Mouse (Mus musculus) CD4-positive, CD25-positive, alpha-beta regulatory T cell, adult 4 months (primary cell): ENCODE results near the gene Fibcd1. TPM values are rescaled to one million over a fixed set of nuclear protein-coding genes. Genes with fewer than 3 reads are reported as not detected.
A peak's percentile ranks its signal among the peaks of the same experiment; 100 is the strongest.

Experiments
- ATAC-seq: one replicate; pipeline ENCODE4 v1.8.0; 2017
- polyA plus RNA-seq, 2 experiments: library from polyadenylated mRNA; unstranded; fragments of 100-300 nt; shearing (Covaris generic); gene quantifications; one replicate each; pipeline ENCODE4 v1.2.1; 2017

The Fibcd1 gene
- polyA plus RNA-seq: under 1 TPM; 0.24 to 0.44 TPM

DNA sequence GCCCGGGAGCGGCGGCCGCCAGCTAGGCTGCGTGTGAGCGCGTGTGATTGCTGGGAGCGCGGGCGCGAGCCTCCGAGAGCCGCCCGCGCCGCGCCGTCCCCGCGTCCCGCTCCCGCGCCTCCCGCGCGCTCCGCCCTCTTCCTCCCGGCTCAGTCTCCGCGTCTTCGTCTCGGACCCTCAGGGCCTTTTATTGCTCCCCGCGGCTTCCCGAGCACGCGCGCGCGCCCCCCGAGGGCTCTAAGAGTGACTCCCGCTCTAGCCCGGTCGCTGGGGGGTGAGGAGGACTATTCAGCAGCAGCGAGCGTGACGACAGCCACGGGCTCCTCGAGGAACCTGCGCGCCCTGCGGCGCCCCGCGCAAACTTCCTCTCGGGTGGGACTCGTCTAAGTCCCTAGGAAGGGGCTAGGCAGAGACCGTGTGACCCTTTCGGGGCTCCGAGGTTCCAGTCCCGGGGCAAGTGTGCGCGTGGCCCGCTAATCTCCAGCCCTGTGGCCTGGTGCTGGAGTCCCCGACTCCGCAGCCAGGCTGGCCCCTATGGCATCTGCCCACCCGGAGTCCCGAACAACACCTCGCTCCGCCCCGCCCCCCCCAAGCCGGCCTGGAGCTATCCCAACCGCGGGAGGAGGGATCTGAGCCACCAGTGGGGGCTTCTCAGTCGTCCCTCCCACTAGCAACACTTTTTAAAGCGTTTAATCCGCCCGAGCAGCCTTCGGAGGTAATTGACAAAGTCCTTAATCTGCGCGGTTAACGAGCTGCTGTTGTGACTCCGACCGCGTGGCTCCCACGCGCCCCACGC lies at the start of gene Fibcd1:
Gene Fibcd1 (minus strand): TSS at position 110 of the 796 bp plus-strand sequence.
- ATAC-seq: peak; percentile 46

DNA sequence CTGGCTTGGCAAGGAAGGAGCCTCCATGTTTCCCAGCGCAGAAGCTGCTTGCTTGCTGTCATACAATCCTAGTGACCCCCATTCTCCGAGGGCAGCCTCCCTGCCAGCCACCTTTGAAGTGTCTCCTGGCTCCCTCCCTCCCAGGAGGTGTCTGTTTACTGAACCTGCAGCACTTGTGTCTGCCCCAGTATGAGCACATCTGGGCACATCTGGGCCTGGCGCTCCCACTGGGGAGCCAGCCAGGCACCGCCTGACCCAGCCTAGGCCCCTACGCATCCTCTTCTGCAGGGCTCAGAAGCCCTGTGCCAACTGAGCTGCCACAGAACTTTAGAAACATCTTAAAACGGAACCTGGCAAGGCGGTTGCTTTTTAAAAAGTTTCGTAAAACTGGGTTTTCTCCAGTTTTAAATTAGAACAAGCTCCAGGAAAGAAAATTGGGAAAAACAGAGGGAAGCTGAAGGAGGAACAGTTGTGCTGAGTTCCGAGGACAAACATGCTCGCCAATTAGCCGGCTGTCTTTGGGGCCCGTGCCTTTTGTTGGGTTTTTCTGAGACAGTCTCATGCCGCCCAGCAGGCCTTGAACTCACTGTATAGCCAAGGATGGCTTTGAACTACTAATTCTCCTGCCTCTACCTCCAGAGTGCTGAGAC lies 48.5 kb upstream of the Fibcd1 start:
- no peak for ATAC-seq

DNA sequence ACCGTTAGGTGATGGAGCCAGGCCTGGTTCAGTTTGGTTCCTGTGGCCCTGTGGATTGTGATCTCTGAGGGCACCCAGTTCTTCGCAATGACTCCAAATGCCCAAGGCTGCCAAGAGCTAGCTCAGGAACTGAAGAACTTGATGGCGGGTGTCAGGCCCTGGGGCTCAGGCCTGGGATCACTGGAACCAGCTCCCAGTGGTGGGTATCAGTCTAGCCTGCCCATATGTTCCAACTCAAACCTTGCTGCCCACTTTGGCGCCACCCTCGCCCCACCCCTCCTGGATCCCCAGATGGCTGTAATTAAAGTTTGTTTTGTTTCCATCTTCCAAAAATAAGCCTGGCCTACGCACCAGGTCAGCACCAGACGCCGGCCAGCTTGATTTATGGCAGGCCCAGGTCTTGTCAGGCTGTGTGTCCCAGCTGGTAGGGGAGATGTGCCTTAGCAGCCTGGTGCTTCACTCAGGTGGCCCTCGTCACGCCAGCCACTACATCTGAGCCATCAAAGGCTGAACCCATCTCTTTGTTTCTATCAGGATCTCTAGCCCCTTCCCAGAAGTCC lies 47.4 kb upstream of the Fibcd1 start:
- ATAC-seq: no peak

DNA sequence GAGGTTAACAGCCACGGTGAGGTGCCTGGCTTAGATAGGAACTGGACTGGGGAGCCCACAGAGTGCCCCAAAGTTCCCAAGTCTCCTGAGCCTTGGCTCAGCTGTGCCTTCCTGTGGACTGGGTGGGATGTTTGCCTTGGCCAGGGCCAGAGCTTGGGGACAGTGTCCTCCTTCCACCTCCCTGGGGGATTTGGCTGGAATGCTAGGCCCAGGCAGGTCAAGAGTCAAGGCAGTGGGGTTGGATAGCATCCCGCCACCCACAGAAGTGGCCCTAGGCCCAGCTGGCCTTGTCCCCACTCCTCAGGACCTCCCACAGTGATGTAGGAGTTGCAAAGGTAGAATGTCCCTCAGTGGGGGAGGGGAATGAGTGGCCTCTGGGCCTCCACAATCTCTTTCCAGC lies 45.4 kb upstream of the Fibcd1 start:
- ATAC-seq: no peak

DNA sequence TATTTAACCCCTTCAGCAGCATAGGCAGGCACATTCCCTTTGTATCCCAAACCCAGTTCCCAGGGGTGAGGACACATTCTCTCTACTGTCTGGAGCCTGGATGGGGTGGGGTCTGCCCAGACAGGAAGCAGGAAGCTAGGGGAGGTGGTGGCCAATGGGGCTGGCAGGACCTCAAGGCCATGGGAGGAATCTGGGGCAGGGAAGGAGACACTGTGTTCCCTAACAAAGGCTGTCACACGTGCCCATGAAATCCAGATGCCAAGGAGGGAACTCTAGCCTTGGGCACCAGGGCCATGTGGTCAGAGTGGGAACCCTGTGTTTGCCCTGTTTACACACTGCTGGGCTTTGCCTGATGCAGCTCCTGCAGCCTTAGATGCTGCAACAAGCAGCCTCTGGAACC lies 43.1 kb upstream of the Fibcd1 start:
- ATAC-seq: no peak

DNA sequence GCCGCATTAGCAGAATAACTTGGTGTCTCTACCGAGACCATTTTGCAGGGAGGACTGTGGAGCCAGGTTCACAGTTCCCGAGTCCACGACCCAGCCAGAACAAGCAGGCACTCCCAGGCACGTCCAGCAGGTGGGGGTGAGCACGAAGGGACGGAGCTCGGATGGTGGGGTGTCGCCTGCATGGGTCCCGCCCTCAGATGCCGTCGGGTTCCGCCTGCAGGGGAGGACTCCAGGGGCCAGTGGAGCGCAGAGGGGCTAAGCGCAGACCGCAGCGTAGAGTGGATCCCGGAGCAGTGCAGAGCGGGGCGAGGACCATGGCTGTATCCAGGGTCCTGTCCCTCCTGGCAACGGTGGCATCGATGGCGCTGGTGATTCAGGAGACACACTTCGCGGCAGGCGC lies 41.2 kb upstream of the Fibcd1 start, which contains the start of gene Lamc3:
Gene Lamc3 (plus strand): TSS at position 262 of the 400 bp plus-strand sequence.
- no peak for ATAC-seq

DNA sequence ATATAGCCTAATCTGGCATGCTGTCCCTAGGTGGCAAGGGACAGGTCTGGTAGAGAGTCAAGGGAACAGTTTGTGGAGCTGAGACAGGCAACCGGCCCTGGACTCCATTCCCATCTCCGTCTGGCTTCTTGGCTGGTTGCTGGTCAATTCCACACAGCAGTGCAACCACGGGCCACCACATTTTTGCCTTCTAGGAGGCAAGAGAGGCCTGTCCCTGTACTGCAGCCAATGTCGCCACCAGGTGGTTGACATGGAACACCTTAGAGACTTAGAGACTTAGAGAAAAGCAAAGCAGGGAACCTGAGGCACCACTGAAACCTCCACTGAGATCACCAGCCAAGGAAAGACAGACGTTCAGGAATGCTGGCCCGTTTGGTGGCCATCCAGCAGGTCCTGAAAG lies 39.0 kb upstream of the Fibcd1 start:
- ATAC-seq: peak; percentile 26

DNA sequence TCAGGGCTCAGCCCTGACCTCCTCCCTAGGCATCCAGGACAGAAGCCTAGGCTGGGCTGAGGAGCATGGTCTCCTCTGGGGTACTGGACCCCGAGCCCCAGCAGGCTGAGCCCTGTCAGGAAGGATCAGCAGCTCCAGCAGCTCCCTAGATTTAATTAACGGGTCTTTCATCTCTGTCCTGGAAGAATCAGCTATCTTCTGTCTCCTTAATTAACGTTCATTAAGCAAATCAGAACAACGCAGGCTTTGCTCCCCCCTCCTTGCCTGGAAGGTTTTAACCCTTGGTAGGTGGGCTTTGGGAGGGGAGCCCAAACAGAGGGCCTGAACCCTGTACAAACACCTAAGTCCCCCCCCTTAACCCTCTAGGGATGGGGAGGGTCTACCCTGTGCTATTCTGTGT lies 37.3 kb upstream of the Fibcd1 start:
- no peak for ATAC-seq

DNA sequence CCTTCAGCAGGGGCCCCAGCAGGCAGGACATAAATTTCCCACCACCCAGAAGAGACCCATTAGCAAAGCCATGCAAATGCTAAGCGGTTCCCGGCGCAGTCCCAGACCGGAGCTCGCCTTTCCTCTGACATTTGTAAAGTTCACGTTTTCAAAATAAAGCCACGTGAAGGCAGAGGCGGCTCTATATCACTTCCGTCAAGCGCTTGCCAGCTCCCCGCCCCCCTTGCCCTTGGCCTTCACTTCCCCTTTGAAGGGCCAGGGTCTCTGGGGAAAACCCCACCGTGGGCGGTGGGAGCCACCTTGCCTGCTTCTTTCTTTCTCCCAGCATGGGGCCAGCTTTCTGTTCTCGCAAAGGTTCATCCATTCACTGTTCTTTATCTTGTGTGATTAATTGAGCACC lies 35.1 kb upstream of the Fibcd1 start:
- ATAC-seq: peak; percentile 91

DNA sequence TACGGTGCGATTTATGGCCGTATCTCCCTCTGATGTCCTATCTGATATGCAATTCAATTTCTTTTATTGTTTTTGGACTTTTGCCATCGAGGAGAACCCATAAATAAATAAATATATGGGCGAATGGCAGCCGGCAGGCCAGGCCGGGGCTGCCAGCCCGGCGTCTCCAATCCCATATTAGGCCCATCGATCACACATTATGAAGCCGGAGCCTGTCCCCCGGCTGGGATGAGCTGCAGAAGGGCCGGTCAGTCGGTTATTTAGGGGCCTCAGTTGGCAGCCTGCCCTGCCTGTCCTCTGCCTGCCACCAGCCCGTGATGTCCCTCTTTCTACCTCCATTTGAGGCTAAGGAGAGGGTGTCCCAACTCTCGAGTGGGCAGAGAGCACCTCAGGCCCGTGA lies 32.8 kb upstream of the Fibcd1 start:
- no peak for ATAC-seq

DNA sequence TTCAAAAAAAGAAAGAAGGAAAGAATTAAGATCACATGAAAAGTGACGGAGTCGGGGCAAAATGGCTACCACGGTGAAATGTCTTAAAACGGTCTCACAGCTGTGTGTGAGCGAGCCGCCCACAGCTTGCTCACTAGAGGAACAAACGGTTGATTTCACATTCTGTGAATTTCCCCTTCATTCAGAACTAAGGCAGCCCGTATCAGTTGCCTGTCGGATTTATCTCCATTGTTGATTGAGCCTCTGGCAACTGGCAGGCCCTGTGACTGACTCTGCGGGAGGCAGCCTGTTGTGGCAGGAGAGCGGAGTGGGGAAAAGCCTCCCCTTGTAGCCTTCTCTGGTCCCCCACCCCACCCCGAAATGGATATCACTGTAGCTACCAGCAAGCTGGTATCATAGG lies 30.6 kb upstream of the Fibcd1 start:
- ATAC-seq: no peak

DNA sequence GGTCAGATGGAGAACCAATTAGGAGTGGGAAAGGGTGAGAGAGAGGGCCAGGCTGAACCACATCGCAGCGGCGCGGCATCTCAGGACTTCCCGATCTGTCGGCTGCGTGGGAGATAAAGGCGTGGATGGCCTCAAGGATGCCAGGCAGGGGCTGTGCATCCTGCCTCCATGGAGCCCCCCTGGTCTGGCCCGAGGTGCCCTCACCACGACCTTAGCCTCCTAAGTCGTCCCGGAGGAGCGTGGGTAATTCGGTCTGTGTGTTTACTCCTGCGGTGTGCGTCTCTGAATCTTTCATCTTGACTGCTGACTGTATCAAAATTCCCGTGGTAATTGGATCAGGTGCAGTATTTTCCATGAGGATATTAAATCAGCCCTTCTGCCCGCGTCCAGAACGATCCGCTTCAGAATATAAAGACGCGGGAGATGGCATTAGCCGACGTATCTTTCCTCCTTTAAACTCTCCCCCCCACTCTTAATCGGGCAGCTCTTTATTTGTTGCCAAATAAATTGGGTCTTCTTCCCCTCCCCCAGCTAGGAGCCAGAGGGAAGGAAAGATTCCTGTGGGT lies 28.6 kb upstream of the Fibcd1 start:
- ATAC-seq: no peak

DNA sequence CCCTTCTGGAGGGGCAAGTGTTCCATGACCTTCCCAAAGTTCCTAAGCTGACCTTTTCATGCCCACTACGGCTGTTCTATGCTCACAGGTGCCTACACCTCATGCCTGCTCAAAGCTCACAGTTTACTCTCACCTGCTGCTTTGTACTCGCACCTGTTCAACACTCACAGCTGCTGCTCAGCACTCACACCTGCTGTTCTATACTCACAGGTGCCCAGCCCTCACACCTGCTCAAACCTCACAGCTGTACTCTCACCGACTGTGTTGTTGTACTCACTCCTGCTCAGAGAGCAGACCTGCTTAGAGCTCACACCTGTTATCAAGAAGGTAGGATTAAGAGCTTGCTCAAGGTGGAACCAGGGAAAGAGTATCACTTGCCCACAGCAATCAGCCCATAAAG lies 24.9 kb upstream of the Fibcd1 start:
- no peak for ATAC-seq

DNA sequence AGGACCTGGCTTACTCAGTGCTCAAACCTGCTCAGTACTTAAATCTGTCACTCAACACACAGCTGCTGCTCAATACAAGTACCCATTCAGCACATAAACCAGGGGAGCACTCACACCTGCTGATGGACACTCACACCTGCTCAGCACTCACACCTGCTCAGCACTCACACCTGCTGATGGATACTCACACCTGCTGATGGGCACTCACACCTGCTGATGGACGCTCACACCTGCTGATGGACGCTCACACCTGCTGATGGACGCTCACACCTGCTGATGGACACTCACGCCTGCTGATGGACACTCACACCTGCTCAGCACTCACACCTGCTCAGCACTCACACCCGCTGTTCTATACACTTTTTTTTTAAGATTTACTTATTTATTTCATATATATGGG lies 23.9 kb upstream of the Fibcd1 start:
- ATAC-seq: no peak

DNA sequence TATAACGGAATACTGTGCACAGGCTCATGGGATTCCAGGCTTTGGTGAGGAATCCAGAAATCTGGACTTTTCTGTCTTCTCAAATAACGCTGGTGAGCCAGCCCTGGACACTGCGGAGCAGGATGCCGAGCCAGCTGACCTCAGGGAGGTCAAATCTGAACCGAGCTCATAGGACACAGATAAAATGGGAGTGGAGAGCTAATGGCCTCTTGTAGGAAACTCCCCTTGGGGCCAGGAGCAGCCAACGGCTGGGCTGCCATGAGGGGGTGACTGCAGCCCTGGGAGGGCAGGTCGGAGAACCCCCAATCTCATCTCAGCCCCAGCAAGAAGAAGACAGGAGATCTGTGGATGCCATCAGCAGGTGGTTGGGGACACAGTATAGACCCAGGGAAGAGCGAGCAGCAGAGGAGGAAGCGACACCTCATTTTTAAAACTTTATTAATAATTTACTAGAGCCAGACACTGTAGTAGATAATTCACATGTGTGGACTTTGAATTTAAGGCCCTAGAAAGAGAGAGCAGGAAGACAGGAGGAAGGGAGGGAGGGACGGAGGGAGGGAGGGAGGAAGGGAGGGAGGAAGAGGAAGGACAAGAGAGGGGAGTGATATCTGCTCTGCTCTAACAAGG lies 22.8 kb upstream of the Fibcd1 start:
- ATAC-seq: no peak

DNA sequence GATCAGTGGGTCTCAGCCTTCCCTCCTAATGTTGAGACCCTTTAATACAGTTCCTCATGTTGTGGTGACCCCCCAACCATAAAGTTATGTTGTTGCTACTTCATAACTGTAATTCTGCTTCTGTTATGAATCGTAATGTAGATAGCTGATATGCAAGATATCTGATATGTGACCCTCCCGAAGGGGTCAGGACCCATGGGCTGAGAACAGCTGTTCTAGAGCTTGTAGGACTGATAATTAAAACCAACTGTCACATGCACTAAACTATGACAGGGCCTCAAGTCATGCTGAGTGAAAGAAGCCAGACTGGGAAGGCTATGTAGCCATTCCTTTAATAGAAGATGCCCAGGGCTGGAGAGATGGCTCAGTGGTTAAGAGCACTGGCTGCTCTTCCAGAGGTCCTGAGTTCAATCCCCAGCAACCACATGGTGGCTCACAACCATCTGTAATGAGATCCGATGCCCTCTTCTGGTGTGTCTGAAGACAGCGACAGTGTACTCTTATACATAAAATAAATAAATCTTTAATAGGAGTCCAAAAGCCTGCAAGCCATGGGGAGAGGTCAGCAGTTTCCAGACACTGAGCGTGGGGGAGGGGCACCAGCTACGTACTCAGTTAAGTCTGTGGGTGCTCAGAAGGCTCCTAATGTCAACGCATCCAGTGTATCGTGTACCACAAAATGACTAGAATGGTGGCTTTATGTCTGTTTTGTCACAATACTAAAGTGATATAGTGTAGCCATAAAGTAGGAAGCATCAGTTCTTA lies 22.1 kb upstream of the Fibcd1 start:
- ATAC-seq: no peak

DNA sequence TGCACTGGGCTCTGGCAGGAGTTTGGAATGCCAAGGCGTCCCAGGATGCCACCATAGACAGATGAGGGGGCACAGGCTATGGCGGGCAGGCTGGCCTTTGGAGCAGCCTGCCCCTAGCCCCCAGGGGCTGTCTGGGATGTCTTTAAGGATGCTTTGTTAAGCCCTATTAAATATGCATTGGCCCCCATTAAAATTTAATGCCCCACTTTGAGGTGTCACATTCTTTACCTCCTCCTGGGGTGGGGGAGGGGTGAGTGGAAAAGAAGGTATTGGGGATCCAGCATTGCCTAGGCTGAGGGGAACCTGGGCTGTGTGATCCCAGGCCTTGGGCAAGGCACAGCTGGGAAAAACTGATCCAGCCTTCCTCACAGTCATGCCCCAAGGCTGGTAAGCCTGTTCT lies 20.0 kb upstream of the Fibcd1 start:
- no peak for ATAC-seq

DNA sequence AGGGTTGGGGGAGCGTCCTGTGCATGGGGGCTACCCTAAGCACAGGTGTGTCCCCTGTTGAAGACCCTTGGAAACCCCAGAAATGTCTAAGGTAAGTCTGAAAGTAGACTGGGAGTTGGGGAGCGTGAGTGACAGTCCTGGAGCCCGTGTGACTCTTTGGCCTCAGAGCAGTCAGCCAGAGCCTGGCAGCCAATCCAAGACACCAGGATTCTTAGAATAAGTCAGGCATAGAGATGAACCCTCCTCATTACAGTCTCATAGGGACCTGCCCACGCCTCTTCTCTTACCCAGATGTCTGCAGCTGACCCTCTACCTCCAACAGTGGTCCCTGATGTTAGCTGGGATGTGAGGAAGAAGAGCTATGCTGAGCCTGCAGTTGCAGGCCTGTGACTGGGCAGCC lies 19.5 kb upstream of the Fibcd1 start:
- no peak for ATAC-seq

DNA sequence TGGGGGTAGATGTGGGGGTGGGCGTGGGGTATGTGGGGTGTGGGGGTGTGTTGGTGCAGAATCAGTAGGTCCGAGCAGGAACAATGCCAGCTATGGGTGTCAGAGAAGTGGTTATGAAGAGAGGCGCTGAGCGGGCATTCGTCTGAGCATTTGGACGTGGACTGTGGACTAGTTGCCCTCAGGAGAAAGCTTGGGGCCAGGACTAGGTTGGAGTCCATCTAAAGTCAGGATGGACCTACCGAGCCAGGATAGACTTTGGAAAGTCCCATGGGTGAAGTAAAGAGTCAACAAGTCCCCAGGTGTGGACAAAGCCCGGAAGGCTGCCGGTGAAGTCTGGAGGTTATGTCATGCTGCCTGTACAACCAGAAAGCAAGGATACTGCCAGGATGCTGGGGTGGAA lies 19.1 kb upstream of the Fibcd1 start:
- ATAC-seq: no peak

DNA sequence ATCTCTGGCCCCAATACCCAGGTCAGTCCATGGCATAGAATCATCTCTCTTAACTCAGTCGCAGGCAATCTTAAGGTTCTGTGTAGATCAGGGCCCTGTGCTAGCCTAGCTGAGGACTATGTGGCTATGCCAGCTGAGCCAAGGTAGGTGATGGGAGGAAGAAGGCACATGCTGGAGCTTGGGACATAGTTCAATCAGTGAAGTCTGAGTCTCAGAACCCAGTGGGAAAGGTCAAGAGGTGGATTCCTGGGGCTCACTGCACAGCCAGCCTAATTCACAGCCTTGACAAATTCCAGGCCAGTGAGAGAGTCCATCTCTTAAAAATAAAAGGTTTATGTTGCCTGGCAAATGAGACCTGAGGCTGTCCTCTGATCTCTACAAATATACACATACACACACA lies 18.0 kb upstream of the Fibcd1 start:
- no peak for ATAC-seq

DNA sequence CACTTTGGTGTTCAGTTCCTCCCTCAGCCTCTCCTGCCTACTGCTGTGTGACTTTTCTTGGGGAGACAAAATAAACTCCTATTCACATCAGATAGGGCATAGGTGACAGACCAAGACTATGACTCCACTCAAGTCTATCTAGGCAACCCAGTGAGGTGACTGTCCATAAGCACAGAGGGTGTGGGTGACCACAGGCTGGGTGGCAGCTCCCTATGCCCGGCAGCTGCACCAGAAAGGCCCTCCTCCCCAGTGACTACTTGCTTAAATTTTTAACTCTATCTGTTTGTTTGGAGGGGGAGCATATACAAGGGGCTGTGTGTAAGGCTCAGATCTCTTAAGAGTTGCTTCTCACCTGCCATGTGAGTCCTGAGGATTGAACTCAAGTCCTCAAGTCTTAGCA lies 17.1 kb upstream of the Fibcd1 start:
- no peak for ATAC-seq

DNA sequence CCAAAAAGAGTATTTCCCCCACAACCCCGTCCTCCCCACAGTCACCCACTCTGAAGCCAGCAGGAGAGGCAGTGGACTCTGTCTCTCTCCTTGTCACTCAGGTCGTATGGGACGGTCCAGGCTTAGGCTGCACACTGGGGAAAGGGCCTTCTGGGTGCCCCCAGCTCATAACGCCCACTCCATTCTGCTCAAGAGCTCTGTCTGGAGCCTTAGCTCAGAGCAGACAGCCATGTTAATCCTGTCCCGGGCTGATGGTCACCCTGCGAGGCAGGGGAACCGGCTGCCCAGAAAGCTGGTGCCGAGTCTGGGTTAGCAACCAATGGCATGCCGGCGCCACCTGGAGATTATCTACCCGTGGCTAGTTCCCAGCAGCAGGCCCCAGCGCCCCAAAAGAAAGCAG lies 12.7 kb upstream of the Fibcd1 start:
- no peak for ATAC-seq

DNA sequence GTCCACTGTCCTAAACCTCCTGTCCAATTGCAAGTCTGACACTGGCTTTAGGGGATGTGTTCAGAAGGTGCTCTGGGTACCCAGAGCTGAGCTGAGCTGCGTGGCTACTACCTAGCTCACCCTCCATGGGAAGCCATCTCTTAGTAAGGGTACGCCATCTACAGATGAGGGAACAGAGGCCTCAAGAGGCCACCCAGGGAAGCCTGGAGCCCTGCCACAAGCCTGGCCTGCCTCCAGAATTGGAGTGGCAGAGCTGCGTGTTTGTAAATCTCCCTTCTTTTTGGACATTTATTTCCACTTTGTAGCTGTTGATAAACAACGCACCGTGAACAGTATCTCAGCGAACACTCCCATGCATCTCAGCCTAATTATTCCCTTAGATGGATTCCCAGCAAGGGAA lies 11.4 kb upstream of the Fibcd1 start:
- ATAC-seq: no peak
